Mouse (Mus musculus) bone marrow, adult 2 months (tissue): Measurements from ENCODE around the gene Ivns1abp.

Experiments
- CTCF ChIP-seq: fragments of 200-500 bp; IDR thresholded peaks from 2 replicates; pipeline ENCODE4 v1.5.1; 2011; ENCODE audit warnings: low read length, control low read depth; ENCODE audit not compliant: control insufficient read depth, insufficient read depth
- POLR2A ChIP-seq: fragments of 200-500 bp; IDR thresholded peaks from 2 replicates; pipeline ENCODE4 v1.6.1; 2011; ENCODE audit warnings: low read depth, mild to moderate bottlenecking, control low read depth, low read length, borderline replicate concordance; ENCODE audit not compliant: control insufficient read depth

- TF ChIP-seq CTCF, result peak; percentile 34; the same call in 1 of the 2 replicates
- no peak for TF ChIP-seq POLR2A
Measured at GRCm38 (mm10) chr1:151390029-151390428, 45.8 kb downstream of the Ivns1abp start.
